Mouse (Mus musculus): ENCODE data around the gene Hes6.

DNA sequence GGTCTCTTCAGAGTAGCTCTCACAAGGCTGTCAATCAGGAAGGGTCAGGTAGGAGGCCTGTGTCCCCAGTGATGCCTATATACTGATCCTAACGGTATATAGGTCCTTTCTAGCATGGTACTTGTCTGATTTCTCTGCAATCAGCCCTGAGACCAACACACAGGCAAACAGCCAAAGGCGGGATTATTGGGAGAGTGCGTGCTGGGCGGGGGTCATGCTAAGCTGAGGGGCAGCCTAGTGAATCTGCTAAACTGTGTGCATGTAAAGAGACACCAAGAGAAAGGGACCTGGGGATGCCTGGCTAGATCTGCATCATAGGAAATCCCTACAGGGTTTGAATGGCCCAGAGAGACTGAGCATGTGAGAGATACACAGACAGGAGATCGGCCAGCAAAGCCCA lies 1.5 kb upstream of the Hes6 start:
- TF ChIP-seq CTCF (IDR thresholded peaks at IDR 0.05; ENCODE audit: borderline replicate concordance, insufficient read depth, low read length) (no peak), POLR2A (IDR thresholded peaks at IDR 0.05; ENCODE audit: low read depth, low read length) (no peak)

Measured in embryonic fibroblast, embryonic 13.5 days (primary cell).